Mouse (Mus musculus): ENCODE measurements around the gene Gm16368. TPM values are rescaled to one million over a fixed set of nuclear protein-coding genes. Genes with fewer than 3 reads are reported as not detected.

Gene Gm16368
- not detected for polyA plus RNA-seq (2017; shearing (Covaris generic))

DNA sequence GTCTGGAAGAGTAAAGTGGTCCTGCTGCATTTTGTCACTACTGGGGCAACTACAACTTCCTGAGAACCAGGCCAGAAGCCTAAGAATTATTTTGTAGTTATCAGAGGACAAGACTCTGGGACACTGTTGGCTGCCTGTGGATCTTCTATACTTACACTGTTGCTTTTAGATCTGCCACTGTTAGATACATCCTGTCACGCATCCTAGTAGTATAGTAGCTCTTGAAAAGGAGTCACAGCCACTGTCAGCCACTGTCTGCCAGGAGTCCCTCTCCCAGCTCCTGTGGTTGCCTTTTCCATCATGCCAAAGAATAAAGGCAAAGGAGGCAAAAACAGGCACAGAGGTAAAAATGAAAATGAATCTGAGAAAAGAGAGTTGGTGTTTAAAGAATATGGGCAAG is at the start of gene Gm16368:
Gene Gm16368 (plus strand): TSS at position 301 of the 400 bp plus-strand sequence.

Other genes starting within 250 kb of the Gm16368 start
- gene Gm2001, start 241.4 kb upstream of the Gm16368 start, polyA plus RNA-seq (2017; shearing (Covaris generic)): 0.95 TPM
- not detected for gene Gm2016, start 209.6 kb upstream of the Gm16368 start, polyA plus RNA-seq (2017; shearing (Covaris generic))
- gene Gm2022, start 188.3 kb upstream of the Gm16368 start, polyA plus RNA-seq (2017; shearing (Covaris generic)): not detected
- not detected for gene Gm2035, start 163.8 kb upstream of the Gm16368 start, polyA plus RNA-seq (2017; shearing (Covaris generic))
- gene Gm2042, start 129.6 kb upstream of the Gm16368 start, polyA plus RNA-seq (2017; shearing (Covaris generic)): not detected
- not detected for gene Gm2075, start 71.8 kb upstream of the Gm16368 start, polyA plus RNA-seq (2017; shearing (Covaris generic))
- not detected for gene Gm6803, start 64.9 kb upstream of the Gm16368 start, polyA plus RNA-seq (2017; shearing (Covaris generic))
- gene Gm2056, start 56.7 kb upstream of the Gm16368 start, polyA plus RNA-seq (2017; shearing (Covaris generic)): not detected
- not detected for gene Gm10436, start 98.4 kb downstream of the Gm16368 start, polyA plus RNA-seq (2017; shearing (Covaris generic))
- gene Gm8332, start 166.4 kb downstream of the Gm16368 start, polyA plus RNA-seq (2017; shearing (Covaris generic)): not detected
- 0.32 TPM for gene Gm5662, start 190.8 kb downstream of the Gm16368 start, polyA plus RNA-seq (2017; shearing (Covaris generic))
- gene Gm5039, start 240.3 kb downstream of the Gm16368 start, polyA plus RNA-seq (2017; shearing (Covaris generic)): not detected